Mouse (Mus musculus) mouse trophoblast stem cell (cell line): Measurements from ENCODE around the gene 4933405L10Rik.

Source experiments
- in situ Hi-C, 2 experiments: fragments of 300-500 bp; cut with MseI, MboI; formaldehyde crosslinking; loops; 2 replicates in 1 of 2; 3 replicates in 1 of 2; pipeline ENCODE4 v1.15.1; 2025

The 4933405L10Rik gene

GRCm38 (mm10) chr8:105700966-105701824, 6.3 kb upstream of the 4933405L10Rik start, which contains the start of the genes Acd and Pard6a:
TSS of gene Acd (minus strand) at chr8:105701102.
TSS of gene Pard6a (plus strand) at chr8:105701148.
- in situ Hi-C loops: no loop called here

GRCm38 (mm10) chr8:105702001-105702401, 5.5 kb upstream of the 4933405L10Rik start:
- in situ Hi-C loops: no loop called here

GRCm38 (mm10) chr8:105702731-105703415, 4.6 kb upstream of the 4933405L10Rik start:
- in situ Hi-C loops: no loop called here

- in situ Hi-C loops: no loop called here
These were observed 3.2 kb upstream of the 4933405L10Rik start for GRCm38 (mm10) chr8:105704146-105704812.

- in situ Hi-C loops: no loop called here
These were observed 2.5 kb upstream of the 4933405L10Rik start for GRCm38 (mm10) chr8:105704955-105705354.

GRCm38 (mm10) chr8:105706426-105706825, 1.0 kb upstream of the 4933405L10Rik start:
- in situ Hi-C loops: no loop called here

- in situ Hi-C loops: no loop called here
These were observed 1.2 kb downstream of the 4933405L10Rik start for GRCm38 (mm10) chr8:105708675-105709074.

- in situ Hi-C loops: no loop called here
These were observed 1.9 kb downstream of the 4933405L10Rik start for GRCm38 (mm10) chr8:105709317-105709716.

- in situ Hi-C loops: no loop called here
These were observed 4.8 kb downstream of the 4933405L10Rik start for GRCm38 (mm10) chr8:105712286-105712685.

- in situ Hi-C loops: no loop called here
These were observed 6.7 kb downstream of the 4933405L10Rik start for GRCm38 (mm10) chr8:105714139-105714538.

GRCm38 (mm10) chr8:105715042-105715441, 7.6 kb downstream of the 4933405L10Rik start:
- in situ Hi-C loops: loop anchor here in 1 of 2 experiments (5.0 kb wide), 1 partner anchor 37 kb away; no protein-coding TSS in a partner anchor

GRCm38 (mm10) chr8:105716302-105716945, 9.0 kb downstream of the 4933405L10Rik start:
- in situ Hi-C loops: loop anchor here in 1 of 2 experiments (5.0 kb wide), 1 partner anchor 36 kb away; no protein-coding TSS in a partner anchor

GRCm38 (mm10) chr8:105719637-105720036, 12.2 kb downstream of the 4933405L10Rik start:
- in situ Hi-C loops: loop anchor here in 1 of 2 experiments (5.0 kb wide), 1 partner anchor 33 kb away; no protein-coding TSS in a partner anchor

GRCm38 (mm10) chr8:105722861-105723260, 15.4 kb downstream of the 4933405L10Rik start:
- in situ Hi-C loops: no loop called here

GRCm38 (mm10) chr8:105725726-105726125, 18.3 kb downstream of the 4933405L10Rik start:
- in situ Hi-C loops: no loop called here

GRCm38 (mm10) chr8:105727397-105728124, 20.1 kb downstream of the 4933405L10Rik start:
- in situ Hi-C loops: no loop called here

- in situ Hi-C loops: no loop called here
These were observed 24.7 kb downstream of the 4933405L10Rik start for GRCm38 (mm10) chr8:105732186-105732585.

- in situ Hi-C loops: no loop called here
These were observed 31.8 kb downstream of the 4933405L10Rik start for GRCm38 (mm10) chr8:105739216-105739615.

- in situ Hi-C loops: no loop called here
These were observed 35.8 kb downstream of the 4933405L10Rik start for GRCm38 (mm10) chr8:105743301-105743700.

- in situ Hi-C loops: loop anchor here in 1 of 2 experiments (5.0 kb wide), 1 partner anchor 33 kb away; no protein-coding TSS in a partner anchor
These were observed 43.2 kb downstream of the 4933405L10Rik start for GRCm38 (mm10) chr8:105750606-105751005.
